Mouse (Mus musculus): Measurements from ENCODE around the gene Abhd6. TPM values are rescaled to one million over a fixed set of nuclear protein-coding genes. Genes with fewer than 3 reads are reported as not detected.

The Abhd6 gene
- total and polyA plus RNA-seq, 3 experiments, result not detected

- peak; percentile 91 for DNase-seq (ENCODE audit: low read depth, low spot score)
- no peak for TF ChIP-seq ZKSCAN1 (IDR thresholded peaks at IDR 0.05; ENCODE audit: low read depth, low read length)
- peak; percentile 36; the same call in 1 of the 2 replicates for TF ChIP-seq NRF1 (IDR thresholded peaks at IDR 0.05; ENCODE audit: insufficient read depth, low read depth, low read length, poor library complexity, severe bottlenecking)
- 0 out of 2 replicates have a peak, but pooled peaks have one; percentile 10 for TF ChIP-seq RCOR1 (IDR thresholded peaks at IDR 0.05; ENCODE audit: low read depth, low read length)
- TF ChIP-seq MAZ (IDR thresholded peaks at IDR 0.05; ENCODE audit: low read depth, low read length), result peak; percentile 53; the same call in 1 of the 2 replicates
- 0 out of 2 replicates have a peak, but pooled peaks have one; percentile 17 for TF ChIP-seq TCF12 (IDR thresholded peaks at IDR 0.05; ENCODE audit: low read depth, low read length)
- TF ChIP-seq SMC3 (IDR thresholded peaks at IDR 0.05; ENCODE audit: low read depth, low read length), result no peak
- TF ChIP-seq POLR2A (IDR thresholded peaks at IDR 0.05; ENCODE audit: control insufficient read depth in 1 of 2, insufficient read depth in 1 of 2, low read depth in 1 of 2, low read length in 2 of 2, poor library complexity in 1 of 2), result peak in 1 of 2 experiments; percentile 52; a peak in 1 of 4 replicates
- peak; percentile 97 for TF ChIP-seq SIN3A (IDR thresholded peaks at IDR 0.05; ENCODE audit: low read length)
- TF ChIP-seq HCFC1 (IDR thresholded peaks at IDR 0.05; ENCODE audit: low read depth, low read length), result peak; percentile 75
- TF ChIP-seq POLR2AphosphoS2 (IDR thresholded peaks at IDR 0.05; ENCODE audit: low read length), result no peak
- TF ChIP-seq CHD1 (IDR thresholded peaks at IDR 0.05; ENCODE audit: low read depth, low read length), result no peak
- Histone ChIP-seq H3K27ac (ENCODE audit: control insufficient read depth, low read depth, low read length) (no peak within 1 kb of the TSS), H3K36me3 (ENCODE audit: control insufficient read depth in 1 of 2, insufficient read depth in 2 of 2, low read length in 2 of 2) (peaks cover 0 to 2% of the 10 kb centered on the region in 2 experiments; a peak in 2 of 4 replicates), H3K79me2 (ENCODE audit: control insufficient read depth, insufficient read depth, low read length, poor library complexity) (peaks cover 1% of the 10 kb centered on the region; the same call in 1 of the 2 replicates), H3K4me3 (ENCODE audit: control insufficient read depth in 1 of 2, insufficient read depth in 1 of 2, low read depth in 2 of 2, low read length in 2 of 2) (peak within 1 kb of the TSS; percentile 66 to 79), H3K27me3 (ENCODE audit: control insufficient read depth in 1 of 2, insufficient read depth in 2 of 2, low read length in 2 of 2) (no peaks in the 10 kb centered on the region), H3K4me1 (ENCODE audit: control insufficient read depth in 1 of 2, insufficient read depth in 2 of 2, low read length in 2 of 2) (peaks cover 4% of the 10 kb centered on the region in 2 experiments; a peak in 3 of 4 replicates), H3K9ac (ENCODE audit: control insufficient read depth, low read depth, low read length, poor library complexity, severe bottlenecking) (peak within 1 kb of the TSS; percentile 76), H3K9me3 (replicated peaks; ENCODE audit: insufficient read depth, low read length) (no peaks in the 10 kb centered on the region)
Observed at GRCm38 (mm10) chr14:8097978-8098686, 95.4 kb downstream of the Abhd6 start, which contains the start of gene Pxk. TSS of gene Pxk (plus strand) at chr14:8098211.

- no peaks in the 10 kb centered on the region for H3K27me3 ChIP-seq (ENCODE audit: control insufficient read depth in 1 of 2, insufficient read depth in 2 of 2, low read length in 2 of 2)
- H3K9me3 ChIP-seq (replicated peaks; ENCODE audit: insufficient read depth, low read length), result no peaks in the 10 kb centered on the region
- DNase-seq (ENCODE audit: low read depth, low spot score), result peak; percentile 43
- H3K9ac ChIP-seq (ENCODE audit: control insufficient read depth, low read depth, low read length, poor library complexity, severe bottlenecking), result peak overlapping the region; percentile 76
- TF ChIP-seq USF2 (IDR thresholded peaks at IDR 0.05; ENCODE audit: borderline replicate concordance in 1 of 2, insufficient read depth in 1 of 2, low read depth in 1 of 2, low read length in 2 of 2) (no peak), SIN3A (IDR thresholded peaks at IDR 0.05; ENCODE audit: low read length) (0 out of 2 replicates have a peak, but pooled peaks have one; percentile 26), ZNF384 (IDR thresholded peaks at IDR 0.05; ENCODE audit: low read depth, low read length) (no peak), POLR2A (IDR thresholded peaks at IDR 0.05; ENCODE audit: control insufficient read depth in 1 of 2, insufficient read depth in 1 of 2, low read depth in 1 of 2, low read length in 2 of 2, poor library complexity in 1 of 2) (no peak), TAL1 (IDR thresholded peaks at IDR 0.05; ENCODE audit: low read length) (no peak), MXI1 (IDR thresholded peaks at IDR 0.05; ENCODE audit: low read depth, low read length) (0 out of 2 replicates have a peak, but pooled peaks have one; percentile 12), MYB (IDR thresholded peaks at IDR 0.05; ENCODE audit: low read depth, low read length) (no peak), MEF2A (IDR thresholded peaks at IDR 0.05; ENCODE audit: extremely low read depth, insufficient replicate concordance, low read depth, low read length, poor library complexity, severe bottlenecking) (no peak), ELF1 (IDR thresholded peaks at IDR 0.05; ENCODE audit: low read depth, low read length) (no peak), UBTF (IDR thresholded peaks at IDR 0.05; ENCODE audit: borderline replicate concordance, insufficient read depth, low read depth, low read length) (no peak), SMC3 (IDR thresholded peaks at IDR 0.05; ENCODE audit: low read depth, low read length) (no peak), POLR2AphosphoS2 (IDR thresholded peaks at IDR 0.05; ENCODE audit: low read length) (no peak), EP300 (IDR thresholded peaks at IDR 0.05; ENCODE audit: low read depth in 1 of 2, low read length in 2 of 2) (no peak), E2F4 (IDR thresholded peaks at IDR 0.05; ENCODE audit: borderline replicate concordance, low read depth, low read length) (no peak), USF1 (IDR thresholded peaks at IDR 0.05; ENCODE audit: low read depth, low read length) (no peak), NELFE (IDR thresholded peaks at IDR 0.05; ENCODE audit: low read depth, low read length) (no peak), CTCF (IDR thresholded peaks at IDR 0.05 in 2 of 3, conservative IDR thresholded peaks at IDR 0.05 in 1 of 3; ENCODE audit: control insufficient read depth in 1 of 3, insufficient read depth in 1 of 3, low read depth in 2 of 3, low read length in 3 of 3, poor library complexity in 1 of 3, severe bottlenecking in 1 of 3) (no peak), MYC (IDR thresholded peaks at IDR 0.05; ENCODE audit: low read depth, low read length) (0 out of 2 replicates have a peak, but pooled peaks have one; percentile 16), RCOR1 (IDR thresholded peaks at IDR 0.05; ENCODE audit: low read depth, low read length) (0 out of 2 replicates have a peak, but pooled peaks have one; percentile 14), HCFC1 (IDR thresholded peaks at IDR 0.05; ENCODE audit: low read depth, low read length) (no peak), BHLHE40 (IDR thresholded peaks at IDR 0.05; ENCODE audit: borderline replicate concordance, low read depth, low read length) (no peak), ZC3H11A (IDR thresholded peaks at IDR 0.05; ENCODE audit: low read depth, low read length) (no peak)
- H3K27ac ChIP-seq (ENCODE audit: control insufficient read depth, low read depth, low read length), result no peak overlapping the region
- peaks cover 4% of the 10 kb centered on the region in 2 experiments; a peak in 3 of 4 replicates for H3K4me1 ChIP-seq (ENCODE audit: control insufficient read depth in 1 of 2, insufficient read depth in 2 of 2, low read length in 2 of 2)
- H3K79me2 ChIP-seq (ENCODE audit: control insufficient read depth, insufficient read depth, low read length, poor library complexity), result peaks cover 1% of the 10 kb centered on the region; the same call in 1 of the 2 replicates
- peaks cover 0 to 2% of the 10 kb centered on the region in 2 experiments; a peak in 2 of 4 replicates for H3K36me3 ChIP-seq (ENCODE audit: control insufficient read depth in 1 of 2, insufficient read depth in 2 of 2, low read length in 2 of 2)
- peak overlapping the region; percentile 66 to 79 for H3K4me3 ChIP-seq (ENCODE audit: control insufficient read depth in 1 of 2, insufficient read depth in 1 of 2, low read depth in 2 of 2, low read length in 2 of 2)
Observed at GRCm38 (mm10) chr14:8098687-8098995, 95.9 kb downstream of the Abhd6 start.
